Mouse (Mus musculus): ENCODE data around the gene Zfp148. TPM values are rescaled to one million over a fixed set of nuclear protein-coding genes. Genes with fewer than 3 reads are reported as not detected.

Zfp148 gene
- polyA plus RNA-seq, 1 experiment from 2014 or later: 59.3 TPM

DNA sequence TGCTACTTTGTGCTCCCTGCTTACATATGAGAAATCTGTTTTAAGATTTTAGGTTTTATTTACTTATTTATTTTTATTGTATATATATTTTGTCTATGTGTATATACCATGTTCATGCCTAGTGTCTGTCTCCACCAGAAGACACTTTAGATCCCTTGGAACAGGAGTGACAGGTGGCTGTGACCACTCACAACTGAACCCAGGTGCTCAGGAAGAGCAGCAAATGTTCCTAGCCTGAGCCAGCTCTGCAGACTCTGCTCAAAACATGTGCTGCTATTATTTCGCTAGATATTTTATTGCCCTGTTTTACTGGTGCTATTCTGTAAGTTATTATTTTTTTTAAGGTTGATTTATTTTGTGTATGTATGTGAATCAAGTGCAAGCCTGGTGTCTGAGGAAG, 78.5 kb downstream of the Zfp148 start:
- no peaks in the 10 kb centered on the region for H3K27me3 ChIP-seq (ENCODE audit: control insufficient read depth, insufficient read depth, low read length)
- H3K27ac ChIP-seq (ENCODE audit: low read depth, low read length): no peak overlapping the region
- H3K4me2 ChIP-seq (replicated peaks; ENCODE audit: low read depth, low read length): no peak overlapping the region
- H3K9me3 ChIP-seq (ENCODE audit: control insufficient read depth, low read length): no peaks in the 10 kb centered on the region
- H3K4me3 ChIP-seq (ENCODE audit: low read length): no peak overlapping the region
- ATAC-seq (ENCODE audit: low FRiP score, low TSS enrichment): no peak
- H3K36me3 ChIP-seq (ENCODE audit: control insufficient read depth, insufficient read depth, low read length): peaks cover 13% of the 10 kb centered on the region
- H3K9ac ChIP-seq (ENCODE audit: low read depth, low read length): no peak overlapping the region
- 92% methylated on average over 1 of the region's 1 CpGs for WGBS
- peaks cover 5% of the 10 kb centered on the region; the same call in 1 of the 2 replicates for H3K4me1 ChIP-seq (ENCODE audit: control insufficient read depth, insufficient read depth, low read length)

DNA sequence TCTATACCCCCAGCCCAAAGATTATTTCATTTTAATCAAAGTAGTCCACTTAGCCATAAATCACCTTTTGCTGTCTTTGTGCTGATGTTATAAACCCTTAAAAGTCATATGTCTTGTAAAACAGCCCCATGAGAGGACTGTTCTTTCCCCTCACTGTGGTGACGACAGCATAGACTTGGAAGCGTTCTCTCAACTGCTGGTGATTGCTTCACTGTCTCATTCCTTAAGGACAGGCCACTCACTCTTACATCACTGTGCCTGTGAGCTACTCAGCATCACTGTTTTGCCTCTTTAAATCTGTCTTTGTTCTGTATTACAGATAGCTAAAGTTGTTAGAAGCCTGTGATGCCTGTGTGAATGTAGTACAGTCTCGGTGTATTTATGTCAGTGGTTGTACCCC, 80.8 kb downstream of the Zfp148 start:
- H3K4me1 ChIP-seq (ENCODE audit: control insufficient read depth, insufficient read depth, low read length): no peaks in the 10 kb centered on the region
- no peaks in the 10 kb centered on the region for H3K27me3 ChIP-seq (ENCODE audit: control insufficient read depth, insufficient read depth, low read length)
- no peak for ATAC-seq (ENCODE audit: low FRiP score, low TSS enrichment)
- H3K36me3 ChIP-seq (ENCODE audit: control insufficient read depth, insufficient read depth, low read length): peaks cover 17% of the 10 kb centered on the region
- H3K4me2 ChIP-seq (replicated peaks; ENCODE audit: low read depth, low read length): no peak overlapping the region
- H3K27ac ChIP-seq (ENCODE audit: low read depth, low read length): no peak overlapping the region
- no peak overlapping the region for H3K4me3 ChIP-seq (ENCODE audit: low read length)
- H3K9me3 ChIP-seq (ENCODE audit: control insufficient read depth, low read length): no peaks in the 10 kb centered on the region
- H3K9ac ChIP-seq (ENCODE audit: low read depth, low read length): no peak overlapping the region
- WGBS: 84% methylated on average over 3 of the region's 3 CpGs

DNA sequence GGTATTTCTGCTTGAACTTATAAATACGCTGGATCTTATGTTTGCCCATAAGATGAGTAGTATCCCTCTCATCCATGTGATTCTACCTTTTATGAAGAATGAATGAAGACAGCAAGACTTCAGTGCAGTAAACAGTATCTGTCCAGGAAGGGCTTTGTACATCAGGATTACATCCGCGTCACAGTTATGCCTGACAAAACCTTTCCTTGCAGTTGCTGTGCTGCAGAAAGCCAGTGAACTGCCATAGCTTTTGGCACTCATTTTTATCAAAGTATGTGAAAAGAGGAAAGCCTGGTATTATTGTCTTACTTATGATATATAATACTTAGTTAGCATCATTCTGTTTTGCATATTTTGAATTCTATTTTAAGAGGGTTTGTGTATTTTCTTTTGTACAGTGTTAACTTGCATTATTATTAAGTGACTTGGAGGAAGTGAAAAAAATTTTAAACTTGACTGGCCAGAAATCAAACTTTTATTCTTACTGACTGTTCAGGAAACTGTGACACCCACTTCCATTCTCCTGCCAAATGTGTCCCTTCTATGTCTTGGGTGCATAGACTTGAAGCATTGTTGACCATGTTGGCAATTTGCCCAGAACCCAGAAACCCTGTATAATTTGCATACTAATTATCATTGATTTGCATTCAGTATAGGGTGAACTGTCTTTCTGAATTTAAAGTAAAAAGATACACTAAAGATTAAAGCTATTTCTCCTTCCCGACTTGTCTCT, 84.0 kb downstream of the Zfp148 start:
- no peak for ATAC-seq (ENCODE audit: low FRiP score, low TSS enrichment)
- Histone ChIP-seq H3K9ac (ENCODE audit: low read depth, low read length) (no peak overlapping the region), H3K4me1 (ENCODE audit: control insufficient read depth, insufficient read depth, low read length) (no peaks in the 10 kb centered on the region), H3K4me3 (ENCODE audit: low read length) (no peak overlapping the region), H3K4me2 (replicated peaks; ENCODE audit: low read depth, low read length) (no peak overlapping the region), H3K9me3 (ENCODE audit: control insufficient read depth, low read length) (no peaks in the 10 kb centered on the region), H3K27ac (ENCODE audit: low read depth, low read length) (no peak overlapping the region), H3K27me3 (ENCODE audit: control insufficient read depth, insufficient read depth, low read length) (no peaks in the 10 kb centered on the region), H3K36me3 (ENCODE audit: control insufficient read depth, insufficient read depth, low read length) (peaks cover 20% of the 10 kb centered on the region; the same call in 1 of the 2 replicates)
- WGBS: 94% methylated on average over 4 of the region's 4 CpGs

DNA sequence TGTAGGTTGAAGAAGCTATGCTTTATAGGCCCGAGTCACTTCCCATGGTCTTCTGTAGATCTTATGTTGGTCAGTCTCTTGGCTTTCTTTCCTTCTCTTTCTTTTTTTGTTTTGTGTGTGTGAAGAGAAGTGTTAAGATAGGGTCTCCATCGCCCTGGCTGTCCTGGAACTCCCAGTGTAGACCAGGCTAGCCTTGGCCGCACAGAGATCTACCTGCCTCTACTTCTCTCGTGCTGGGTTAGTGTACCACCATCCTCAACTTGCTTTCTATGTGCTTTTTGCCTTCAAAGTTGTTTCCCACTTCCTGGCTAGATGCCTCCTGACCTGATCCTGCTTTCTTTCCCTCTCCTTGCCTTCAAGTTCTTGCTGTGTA, 84.6 kb downstream of the Zfp148 start:
- no peak overlapping the region for H3K4me2 ChIP-seq (replicated peaks; ENCODE audit: low read depth, low read length)
- no peaks in the 10 kb centered on the region for H3K4me1 ChIP-seq (ENCODE audit: control insufficient read depth, insufficient read depth, low read length)
- 94% methylated on average over 4 of the region's 4 CpGs for WGBS
- H3K9me3 ChIP-seq (ENCODE audit: control insufficient read depth, low read length): no peaks in the 10 kb centered on the region
- H3K9ac ChIP-seq (ENCODE audit: low read depth, low read length): no peak overlapping the region
- H3K27me3 ChIP-seq (ENCODE audit: control insufficient read depth, insufficient read depth, low read length): no peaks in the 10 kb centered on the region
- H3K4me3 ChIP-seq (ENCODE audit: low read length): no peak overlapping the region
- peaks cover 23% of the 10 kb centered on the region; the same call in 1 of the 2 replicates for H3K36me3 ChIP-seq (ENCODE audit: control insufficient read depth, insufficient read depth, low read length)
- no peak overlapping the region; the same call in 1 of the 2 replicates for H3K27ac ChIP-seq (ENCODE audit: low read depth, low read length)
- ATAC-seq (ENCODE audit: low FRiP score, low TSS enrichment): no peak

DNA sequence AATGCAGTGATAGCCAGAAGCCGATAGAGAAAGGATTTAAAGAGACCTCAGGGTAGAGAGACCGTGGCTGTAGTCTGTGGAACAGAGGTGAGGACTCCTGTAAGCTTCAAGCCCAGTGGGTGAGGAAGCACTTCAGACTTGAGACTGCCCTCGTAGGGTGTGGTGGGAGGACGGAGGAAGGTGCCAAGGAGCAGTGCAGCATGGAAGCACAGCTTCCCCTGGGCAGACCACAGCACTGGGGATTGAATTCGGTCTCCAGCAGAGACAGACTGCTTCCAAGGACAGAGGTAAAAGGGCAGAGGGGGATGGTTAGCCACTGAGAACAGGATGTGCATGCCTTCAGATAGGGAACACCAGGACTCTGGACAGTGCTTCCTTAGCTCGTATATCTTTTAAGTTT, 86.8 kb downstream of the Zfp148 start:
- H3K9ac ChIP-seq (ENCODE audit: low read depth, low read length): no peak overlapping the region
- no peaks in the 10 kb centered on the region for H3K9me3 ChIP-seq (ENCODE audit: control insufficient read depth, low read length)
- H3K4me1 ChIP-seq (ENCODE audit: control insufficient read depth, insufficient read depth, low read length): no peaks in the 10 kb centered on the region
- no peak for ATAC-seq (ENCODE audit: low FRiP score, low TSS enrichment)
- 86% methylated on average over 6 of the region's 6 CpGs for WGBS
- no peak overlapping the region for H3K27ac ChIP-seq (ENCODE audit: low read depth, low read length)
- no peaks in the 10 kb centered on the region for H3K27me3 ChIP-seq (ENCODE audit: control insufficient read depth, insufficient read depth, low read length)
- H3K4me2 ChIP-seq (replicated peaks; ENCODE audit: low read depth, low read length): no peak overlapping the region
- no peak overlapping the region for H3K4me3 ChIP-seq (ENCODE audit: low read length)
- H3K36me3 ChIP-seq (ENCODE audit: control insufficient read depth, insufficient read depth, low read length): peaks cover 25% of the 10 kb centered on the region; the same call in 1 of the 2 replicates

DNA sequence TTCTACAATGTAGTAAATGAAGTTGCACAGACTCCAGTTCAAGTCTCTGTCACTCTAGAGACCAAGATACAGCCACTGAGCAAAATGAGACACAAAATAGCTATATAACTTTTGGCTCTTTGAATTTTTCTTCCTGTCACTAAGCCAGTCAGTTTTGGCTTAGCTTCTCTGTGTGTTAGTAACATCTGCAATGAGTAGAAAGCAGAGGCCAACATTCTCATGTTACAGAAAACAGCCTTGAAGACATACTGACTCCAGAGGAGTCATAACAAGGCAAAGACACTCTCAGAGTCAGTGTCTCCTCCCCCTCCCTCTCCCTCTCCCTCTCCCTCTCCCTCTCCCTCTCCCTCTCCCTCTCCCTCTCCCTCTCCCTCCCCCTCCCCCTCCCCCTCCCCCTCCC, 89.3 kb downstream of the Zfp148 start:
- ATAC-seq (ENCODE audit: low FRiP score, low TSS enrichment): no peak
- H3K36me3 ChIP-seq (ENCODE audit: control insufficient read depth, insufficient read depth, low read length): peaks cover 33% of the 10 kb centered on the region; the same call in 1 of the 2 replicates
- no peaks in the 10 kb centered on the region for H3K9me3 ChIP-seq (ENCODE audit: control insufficient read depth, low read length)

DNA sequence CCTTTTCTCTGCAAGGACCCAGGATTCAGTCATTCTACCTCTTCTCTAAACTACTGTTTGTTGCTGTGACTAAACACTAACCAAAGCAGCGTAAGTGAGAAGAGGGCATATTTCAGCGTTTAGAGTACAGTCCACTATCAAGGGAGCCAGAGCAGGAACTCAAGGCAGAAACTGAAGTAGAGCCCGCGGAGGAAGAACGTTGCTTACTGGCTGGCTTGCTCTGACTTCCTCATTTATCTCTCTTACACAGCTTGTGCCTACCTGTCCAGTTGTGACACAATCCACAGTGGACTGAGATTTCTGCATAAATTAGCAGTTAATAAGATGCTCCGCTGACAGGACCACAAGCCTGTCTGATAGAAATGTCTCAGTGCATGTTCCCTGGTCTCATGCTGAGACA, 93.7 kb downstream of the Zfp148 start:
- no peak for ATAC-seq (ENCODE audit: low FRiP score, low TSS enrichment)
- H3K27ac ChIP-seq (ENCODE audit: low read depth, low read length): no peak overlapping the region
- H3K27me3 ChIP-seq (ENCODE audit: control insufficient read depth, insufficient read depth, low read length): no peaks in the 10 kb centered on the region
- no peaks in the 10 kb centered on the region for H3K9me3 ChIP-seq (ENCODE audit: control insufficient read depth, low read length)
- H3K4me1 ChIP-seq (ENCODE audit: control insufficient read depth, insufficient read depth, low read length): no peaks in the 10 kb centered on the region
- H3K4me2 ChIP-seq (replicated peaks; ENCODE audit: low read depth, low read length): no peak overlapping the region
- 99% methylated on average over 6 of the region's 6 CpGs for WGBS
- H3K9ac ChIP-seq (ENCODE audit: low read depth, low read length): no peak overlapping the region
- peaks cover 31% of the 10 kb centered on the region for H3K36me3 ChIP-seq (ENCODE audit: control insufficient read depth, insufficient read depth, low read length)
- H3K4me3 ChIP-seq (ENCODE audit: low read length): no peak overlapping the region

More for the DNA sequence above, 89.3 kb downstream of the Zfp148 start:
- Histone ChIP-seq H3K4me2 (replicated peaks; ENCODE audit: low read depth, low read length) (no peak overlapping the region), H3K4me3 (ENCODE audit: low read length) (no peak overlapping the region), H3K9ac (ENCODE audit: low read depth, low read length) (no peak overlapping the region), H3K27me3 (ENCODE audit: control insufficient read depth, insufficient read depth, low read length) (no peaks in the 10 kb centered on the region), H3K27ac (ENCODE audit: low read depth, low read length) (no peak overlapping the region), H3K4me1 (ENCODE audit: control insufficient read depth, insufficient read depth, low read length) (no peaks in the 10 kb centered on the region)

DNA sequence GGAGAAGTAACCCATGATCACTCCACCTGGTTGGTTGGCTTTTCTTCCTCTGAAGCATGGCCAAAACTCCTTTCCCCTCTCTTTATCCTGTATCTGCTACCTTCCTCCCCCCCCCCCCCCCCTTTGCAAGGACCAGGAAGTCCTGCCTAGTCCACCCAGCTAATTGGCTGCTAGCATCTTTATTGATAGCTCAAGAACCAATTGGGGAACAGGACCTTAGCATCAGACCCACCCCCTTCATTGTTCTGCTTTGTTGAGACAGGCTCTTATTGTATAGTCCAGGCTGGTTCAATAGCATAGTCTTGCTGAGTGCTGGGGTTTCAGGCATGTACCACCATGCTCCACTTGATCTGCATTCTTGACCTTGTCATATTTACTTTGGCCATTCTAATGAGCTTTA, 99.3 kb downstream of the Zfp148 start:
- no peak for ATAC-seq (ENCODE audit: low FRiP score, low TSS enrichment)
- no peak overlapping the region for H3K4me2 ChIP-seq (replicated peaks; ENCODE audit: low read depth, low read length)
- peaks cover 27% of the 10 kb centered on the region for H3K36me3 ChIP-seq (ENCODE audit: control insufficient read depth, insufficient read depth, low read length)
- H3K27ac ChIP-seq (ENCODE audit: low read depth, low read length): no peak overlapping the region
- no peaks in the 10 kb centered on the region for H3K27me3 ChIP-seq (ENCODE audit: control insufficient read depth, insufficient read depth, low read length)
- no peaks in the 10 kb centered on the region for H3K4me1 ChIP-seq (ENCODE audit: control insufficient read depth, insufficient read depth, low read length)
- no peaks in the 10 kb centered on the region for H3K9me3 ChIP-seq (ENCODE audit: control insufficient read depth, low read length)
- H3K9ac ChIP-seq (ENCODE audit: low read depth, low read length): no peak overlapping the region
- H3K4me3 ChIP-seq (ENCODE audit: low read length): no peak overlapping the region

DNA sequence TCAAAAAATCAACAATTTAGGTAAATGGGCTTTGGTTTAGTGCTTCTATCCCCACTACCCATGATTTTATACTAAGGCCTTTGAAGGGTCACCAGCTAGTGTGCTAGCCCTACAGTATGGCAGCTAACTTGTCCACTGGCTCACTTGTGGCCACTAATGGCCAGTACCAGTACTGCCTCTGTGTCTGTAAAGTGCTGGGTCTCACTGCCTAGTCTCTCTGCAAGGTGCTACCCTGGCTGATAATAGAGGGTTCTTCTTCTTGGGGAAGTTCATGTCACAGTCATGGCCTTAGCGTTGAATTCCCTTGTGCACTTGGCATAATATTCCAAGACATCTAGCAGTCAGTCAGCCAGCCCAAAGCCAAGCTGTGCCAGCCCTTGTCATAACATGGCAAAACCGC, 100.5 kb downstream of the Zfp148 start:
- H3K27me3 ChIP-seq (ENCODE audit: control insufficient read depth, insufficient read depth, low read length): no peaks in the 10 kb centered on the region
- H3K36me3 ChIP-seq (ENCODE audit: control insufficient read depth, insufficient read depth, low read length): peaks cover 27% of the 10 kb centered on the region
- no peak for ATAC-seq (ENCODE audit: low FRiP score, low TSS enrichment)
- no peak overlapping the region for H3K4me3 ChIP-seq (ENCODE audit: low read length)
- H3K9ac ChIP-seq (ENCODE audit: low read depth, low read length): no peak overlapping the region
- H3K4me2 ChIP-seq (replicated peaks; ENCODE audit: low read depth, low read length): no peak overlapping the region
- WGBS: 97% methylated on average over 2 of the region's 2 CpGs
- no peak overlapping the region for H3K27ac ChIP-seq (ENCODE audit: low read depth, low read length)
- H3K9me3 ChIP-seq (ENCODE audit: control insufficient read depth, low read length): no peaks in the 10 kb centered on the region
- H3K4me1 ChIP-seq (ENCODE audit: control insufficient read depth, insufficient read depth, low read length): no peaks in the 10 kb centered on the region
